Mouse (Mus musculus) heart, postnatal 14 days (tissue): ENCODE data around the gene Wdr31. TPM values are rescaled to one million over a fixed set of nuclear protein-coding genes. Genes with fewer than 3 reads are reported as not detected.

Source experiments
- DNase-seq, 2 experiments: peaks; one replicate each; pipeline ENCODE4 v3.0.0; 2021 to 2022
- intact Hi-C: fragments of 180-260 bp; cut with DNase I; formaldehyde crosslinking; loops from one replicate; pipeline ENCODE4 v1.15.1; 2025
- long read RNA-seq, 2 experiments: library from polyadenylated mRNA; stranded (forward); transcript quantifications; one replicate each; pipeline ENCODE4 v2.0.0; 2021
- total RNA-seq, 2 experiments: library from RNA; stranded (reverse); gene quantifications; 2 replicates each; pipeline ENCODE4 v1.2.3; 2021

The Wdr31 gene
- under 1 TPM; 0.65 to 0.66 TPM for total RNA-seq
- long read RNA-seq, experiment 1, partial matches to known transcripts, result 0 of 2 reads
- long read RNA-seq, experiment 1, other reads (novel, unspliced or antisense), result 0 of 2 reads
- long read RNA-seq, experiment 2, partial matches to known transcripts, result 0 of 2 reads
- long read RNA-seq, experiment 2, other reads (novel, unspliced or antisense), result 0 of 2 reads

DNA sequence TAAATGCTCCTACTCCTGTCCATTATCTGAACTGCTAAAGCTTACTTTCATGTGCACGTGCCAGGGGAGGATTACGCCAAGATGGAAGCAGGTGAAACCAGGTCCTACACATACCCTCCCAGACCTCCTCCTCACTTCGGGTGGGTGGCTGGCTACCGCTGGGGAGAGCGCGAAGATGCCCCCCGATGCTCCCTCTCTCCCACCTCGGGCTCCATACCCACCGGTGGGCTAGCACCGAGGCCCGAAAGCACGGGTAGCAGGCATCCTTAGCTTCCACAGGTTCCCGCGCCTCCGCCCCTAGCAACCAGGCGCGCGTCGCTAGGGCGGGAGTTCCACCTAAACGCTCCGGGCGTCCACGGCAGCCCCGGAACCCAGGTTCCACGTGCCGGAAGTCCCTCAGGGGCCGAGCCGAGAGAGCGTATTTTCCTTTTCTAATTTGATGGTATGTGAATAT, at the start of gene Wdr31:
Gene Wdr31, minus strand, starts transcription at position 299 of the 454 bp plus-strand sequence.
- peak; percentile 68 to 86 for DNase-seq
- intact Hi-C loops, result no loop called here

DNA sequence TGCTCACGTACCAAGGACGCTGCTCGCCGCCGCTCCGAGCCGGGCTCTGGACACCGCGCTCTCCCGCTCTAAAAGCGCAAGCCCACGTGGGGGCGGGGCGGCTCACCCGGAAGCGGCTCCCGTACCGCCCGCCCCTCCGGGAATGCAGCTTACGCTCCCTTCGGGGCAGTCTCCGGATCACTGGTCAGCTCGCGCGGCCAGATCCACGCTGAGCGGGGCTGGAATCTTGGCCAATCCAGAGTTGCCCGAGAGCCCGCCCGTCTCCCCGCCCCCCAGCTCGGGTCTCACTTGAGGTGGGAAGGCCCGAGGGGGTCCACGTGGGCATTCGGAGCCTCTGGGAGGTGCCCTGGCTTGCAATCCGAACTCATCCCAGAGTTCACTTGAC, 49.1 kb upstream of the Wdr31 start, which contains the start of gene Alad:
Gene Alad, minus strand, starts transcription at position 70 of the 385 bp plus-strand sequence.
- peak; percentile 90 to 91 for DNase-seq
- intact Hi-C loops, result loop anchor here (2.0 to 5.0 kb wide), 2 partner anchors 17 to 113 kb away; partner anchors contain the start of genes Cdc26, Hdhd3 and Prpf4

DNA sequence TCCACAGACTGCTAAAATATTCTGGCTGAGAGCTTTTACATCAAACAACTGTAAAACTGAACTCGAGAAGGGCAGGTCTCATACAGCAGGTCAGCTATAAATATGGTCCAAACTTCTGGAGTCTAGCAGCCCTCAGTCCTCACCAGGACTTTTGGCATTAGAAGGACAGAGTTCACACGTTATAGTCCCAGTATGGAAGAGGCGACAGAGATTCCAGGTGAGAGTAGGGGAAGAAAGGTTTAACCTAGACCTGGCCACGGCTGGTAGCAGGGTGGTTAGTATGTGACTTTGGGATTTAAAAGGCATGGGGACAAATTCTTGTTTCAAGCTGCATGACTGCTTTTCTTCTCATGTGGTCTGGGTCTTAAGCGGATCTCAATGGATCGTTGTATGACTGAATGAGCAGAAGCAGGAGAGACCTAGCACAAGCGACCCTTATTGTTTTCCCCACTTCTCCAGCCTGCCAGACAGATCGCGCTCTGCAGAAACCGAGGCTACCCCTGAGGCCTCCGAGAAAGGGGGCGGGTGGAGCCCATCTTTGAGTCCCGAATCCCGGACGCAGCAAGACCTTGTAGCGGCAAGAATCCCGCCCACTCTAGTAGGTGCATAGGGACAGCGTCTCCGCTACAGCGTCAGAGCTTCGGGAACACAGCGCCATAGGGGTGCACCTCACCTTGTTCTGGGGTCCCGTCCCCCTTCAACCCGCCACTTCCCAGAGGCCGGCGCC, 48.6 kb upstream of the Wdr31 start:
- DNase-seq, result no peak
- intact Hi-C loops, result loop anchor here (2.0 to 5.0 kb wide), 2 partner anchors 16 to 112 kb away; partner anchors contain the start of genes Cdc26, Hdhd3 and Prpf4

DNA sequence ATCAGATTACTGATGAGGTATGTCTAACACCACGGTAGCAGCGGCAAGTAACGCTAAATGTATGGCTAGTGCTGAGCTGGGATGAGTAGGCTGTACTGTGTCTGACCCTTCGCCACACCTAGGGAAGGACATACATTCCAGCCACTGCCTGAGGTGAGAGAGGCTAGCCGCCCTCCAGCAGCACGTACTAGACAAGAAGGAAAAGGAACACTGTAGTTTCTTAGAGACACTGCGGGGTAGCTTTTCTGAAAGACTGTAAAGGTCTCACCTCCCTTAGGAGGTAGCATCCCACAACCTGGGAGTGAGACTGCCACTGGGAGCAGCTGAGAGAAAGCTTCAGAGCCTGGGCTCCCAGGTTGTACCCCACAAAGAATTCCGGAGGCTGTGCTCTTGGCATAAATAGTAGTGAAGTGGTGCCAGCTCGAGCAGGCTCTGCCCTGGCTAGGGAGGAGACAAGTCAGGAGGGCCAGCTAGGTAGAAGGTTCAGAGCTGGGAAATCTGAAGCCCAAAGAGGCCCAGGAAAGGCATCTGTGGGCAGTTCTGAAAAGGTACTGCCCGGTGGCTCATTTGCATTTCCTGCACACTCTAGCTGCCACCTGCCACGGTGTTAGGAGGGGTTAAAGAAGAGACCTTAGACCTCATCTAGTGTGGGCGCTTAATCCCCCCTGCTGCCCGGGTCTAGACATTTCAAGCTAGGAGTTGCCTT, 47.9 kb upstream of the Wdr31 start:
- intact Hi-C loops, result loop anchor here (2.0 to 5.0 kb wide), 2 partner anchors 16 to 111 kb away; partner anchors contain the start of genes Cdc26, Hdhd3 and Prpf4
- DNase-seq, result peak in 1 of 2 experiments; percentile 59

DNA sequence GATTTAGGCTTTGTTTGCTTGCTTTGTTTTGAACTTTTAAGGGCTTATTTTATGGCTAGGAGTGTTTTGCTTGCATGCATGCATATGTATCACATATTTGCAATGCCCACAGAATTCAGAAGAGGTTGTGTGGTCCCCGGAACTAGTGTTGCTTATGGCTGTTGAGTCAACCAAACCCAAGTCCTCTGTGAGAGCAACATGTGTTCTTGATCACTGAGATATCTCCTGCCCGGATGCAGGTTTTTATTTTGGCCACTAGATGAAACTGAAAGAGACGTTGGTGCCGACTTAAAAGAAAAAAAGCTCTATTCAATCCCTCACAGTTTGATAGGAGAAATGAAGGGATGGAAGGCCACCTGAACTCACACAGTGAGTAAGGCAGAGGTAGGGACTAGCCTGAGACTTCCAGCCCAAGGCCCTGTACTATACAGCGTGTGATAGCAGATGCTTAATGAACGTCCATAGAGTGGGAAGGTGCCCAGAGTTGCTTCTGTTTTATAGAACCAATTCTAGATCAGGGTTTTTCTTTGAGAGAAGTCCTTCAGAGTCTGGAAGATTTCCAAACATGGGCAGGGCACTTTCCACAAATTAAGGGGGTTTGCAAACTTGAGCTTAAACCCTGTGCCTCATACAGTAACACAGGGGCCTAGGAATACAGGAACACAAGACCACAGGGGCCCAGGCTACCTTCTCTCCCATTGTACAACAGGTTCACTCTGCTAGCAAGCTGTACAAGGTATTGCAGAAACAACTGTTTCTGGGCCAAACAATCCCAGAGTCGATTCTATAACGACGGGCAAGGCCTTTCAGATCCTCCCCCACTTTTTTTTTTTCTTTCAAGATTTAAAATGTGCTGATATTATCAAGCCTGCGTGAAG, 47.1 kb upstream of the Wdr31 start:
- no peak for DNase-seq
- intact Hi-C loops, result loop anchor here (2.0 to 5.0 kb wide), 2 partner anchors 15 to 110 kb away; partner anchors contain the start of genes Cdc26, Hdhd3 and Prpf4

DNA sequence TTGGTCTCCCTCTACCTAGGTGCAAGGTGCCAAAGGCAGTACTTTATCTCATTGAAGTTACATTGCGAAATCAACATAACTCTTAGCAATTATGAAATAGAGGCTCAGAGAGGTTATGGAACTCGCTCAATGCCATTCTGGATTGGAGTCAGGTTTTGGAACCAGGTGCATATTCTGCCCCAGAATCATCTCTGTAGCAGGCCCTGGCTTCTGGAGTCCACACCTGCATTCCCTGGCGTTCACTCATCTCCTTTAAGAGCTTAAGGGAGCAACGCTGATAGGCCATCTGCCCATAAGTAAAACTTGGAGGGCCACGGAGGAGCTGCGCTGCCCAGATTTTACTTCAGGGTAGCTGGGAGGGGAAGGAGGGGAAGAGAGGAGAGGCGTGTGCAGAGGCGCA, 46.4 kb upstream of the Wdr31 start:
- no peak for DNase-seq
- intact Hi-C loops, result loop anchor here (5.0 kb wide), 1 partner anchor 110 kb away; the partner anchor contains the start of genes Cdc26 and Prpf4

DNA sequence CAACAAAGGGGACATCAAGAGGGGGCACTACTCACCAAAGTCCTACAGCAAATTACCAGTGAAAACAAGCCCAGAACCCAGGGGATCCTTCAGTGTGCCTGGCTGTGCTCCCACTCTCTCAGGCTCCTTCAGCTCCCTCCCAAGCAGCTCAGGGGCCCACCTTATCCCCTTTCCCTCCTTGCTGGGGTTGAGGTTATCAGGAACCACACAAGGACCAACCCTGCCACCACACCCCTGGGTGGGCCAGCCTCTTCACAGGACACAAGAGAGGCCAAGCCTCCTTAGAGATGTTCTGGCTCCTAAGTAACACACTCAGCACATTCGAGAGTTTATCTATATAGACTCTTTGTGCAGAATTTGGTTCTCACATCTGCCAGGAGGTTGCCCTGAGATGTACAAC, 45.9 kb upstream of the Wdr31 start:
- intact Hi-C loops, result loop anchor here (5.0 kb wide), 1 partner anchor 109 kb away; the partner anchor contains the start of genes Cdc26 and Prpf4

DNA sequence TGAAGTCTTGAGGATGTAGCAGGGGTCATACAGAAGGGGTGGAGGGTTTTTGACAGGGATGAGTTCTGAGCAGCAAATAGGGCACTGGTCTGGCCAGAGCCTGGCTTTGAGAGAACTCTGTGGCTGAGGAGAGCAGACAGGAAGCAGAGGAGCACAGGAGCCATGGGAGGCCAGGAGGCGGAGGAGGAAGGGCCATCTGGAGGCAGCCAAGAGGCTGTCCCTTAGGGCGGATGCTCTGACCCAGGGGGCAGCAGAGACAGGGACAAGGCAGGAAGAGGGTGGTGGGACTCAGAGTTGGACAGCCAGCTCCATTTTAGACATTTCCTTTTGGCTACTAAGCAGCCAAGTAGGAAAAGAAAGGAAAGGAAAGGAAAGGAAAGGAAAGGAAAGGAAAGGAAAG, 45.4 kb upstream of the Wdr31 start:
- DNase-seq, result peak; percentile 64 to 67
- intact Hi-C loops, result loop anchor here (5.0 kb wide), 1 partner anchor 109 kb away; the partner anchor contains the start of genes Cdc26 and Prpf4

More for the DNA sequence above, 45.9 kb upstream of the Wdr31 start:
- no peak for DNase-seq

DNA sequence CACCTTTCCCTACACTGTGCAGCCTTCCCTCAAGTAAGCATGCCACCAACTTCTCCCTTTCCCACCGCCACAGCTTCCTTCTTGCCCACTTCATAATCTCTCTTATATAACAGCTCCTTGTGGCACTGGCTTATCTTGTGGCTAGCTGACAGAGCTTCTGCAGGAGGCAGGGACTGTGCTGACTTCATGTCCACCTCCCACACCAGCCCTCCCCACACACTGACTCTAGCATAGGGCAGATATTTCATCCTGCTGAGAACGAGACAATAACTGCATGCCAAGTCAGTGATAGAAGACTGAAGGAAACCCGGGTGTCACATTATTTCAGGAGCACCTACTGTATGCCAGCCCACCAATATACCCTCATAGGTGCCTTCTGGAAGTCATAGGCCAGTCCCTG, 44.8 kb upstream of the Wdr31 start:
- intact Hi-C loops, result loop anchor here (5.0 kb wide), 1 partner anchor 108 kb away; the partner anchor contains the start of genes Cdc26 and Prpf4
- DNase-seq, result no peak

DNA sequence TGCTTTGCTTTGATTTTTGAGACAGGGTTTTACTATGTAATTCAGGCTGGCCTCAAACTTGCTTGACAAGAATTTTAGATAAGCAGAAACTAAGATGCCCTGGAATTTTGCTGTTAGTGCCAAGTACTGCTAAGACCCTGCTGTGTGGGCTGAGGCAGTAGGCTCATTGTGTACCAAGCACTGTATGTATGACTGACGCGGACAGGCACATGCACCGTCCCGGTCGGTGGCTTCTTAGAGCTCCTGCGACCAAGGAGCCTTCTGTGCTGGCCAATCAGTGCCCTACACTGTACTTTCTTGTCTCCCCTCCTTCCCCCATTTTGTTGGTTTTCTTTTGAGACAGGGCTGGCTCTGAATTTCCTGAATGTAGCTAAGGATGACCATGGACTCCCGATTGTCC, 44.3 kb upstream of the Wdr31 start:
- DNase-seq, result no peak
- intact Hi-C loops, result loop anchor here (5.0 kb wide), 1 partner anchor 108 kb away; the partner anchor contains the start of genes Cdc26 and Prpf4

DNA sequence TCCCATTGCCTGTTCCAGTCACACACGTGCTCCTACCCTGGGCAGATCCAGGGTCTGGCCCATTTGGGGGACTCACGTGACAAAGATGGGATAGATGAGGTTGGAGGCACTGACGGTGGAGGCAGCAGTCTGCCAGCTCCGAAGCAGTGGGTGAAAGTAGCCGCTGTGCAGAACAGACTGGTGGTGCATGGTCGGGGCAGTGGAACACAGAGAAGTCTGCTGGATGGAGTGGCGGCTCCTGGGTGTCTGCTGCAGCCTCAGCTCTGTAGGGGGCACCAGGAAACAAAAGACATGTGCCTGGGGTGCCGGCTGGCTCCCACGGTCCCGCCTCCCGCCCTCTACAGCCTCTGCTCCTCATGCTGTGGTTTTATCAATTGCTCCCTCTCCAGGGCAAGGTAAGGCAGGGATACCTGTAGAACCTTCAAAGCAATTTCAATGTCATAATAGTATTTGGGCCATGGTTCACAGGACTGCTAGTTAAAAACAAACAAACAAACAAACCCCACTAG, 43.4 kb upstream of the Wdr31 start:
- intact Hi-C loops, result no loop called here
- DNase-seq, result no peak

DNA sequence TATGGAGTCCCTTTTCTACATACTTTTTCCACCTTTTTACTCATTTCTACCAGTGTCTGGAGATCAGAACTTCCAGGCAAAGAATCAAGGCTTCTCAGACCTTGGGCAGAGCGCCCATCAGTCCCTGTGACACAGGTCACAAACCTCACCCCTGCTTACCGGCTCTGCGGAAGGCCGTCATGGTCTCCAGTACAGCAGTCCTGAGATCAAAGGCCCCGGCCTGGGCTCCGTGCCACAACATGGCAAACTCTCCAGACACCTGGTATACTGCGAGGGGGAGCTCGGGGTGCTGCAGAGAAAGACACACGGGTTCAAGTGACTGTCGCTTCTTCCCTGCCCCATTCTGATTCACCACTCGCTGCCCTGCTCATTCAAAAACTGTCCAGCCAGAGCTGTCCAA, 39.2 kb upstream of the Wdr31 start:
- intact Hi-C loops, result loop anchor here (5.0 kb wide), 2 partner anchors 53 to 163 kb away; no protein-coding TSS in a partner anchor
- DNase-seq, result no peak

DNA sequence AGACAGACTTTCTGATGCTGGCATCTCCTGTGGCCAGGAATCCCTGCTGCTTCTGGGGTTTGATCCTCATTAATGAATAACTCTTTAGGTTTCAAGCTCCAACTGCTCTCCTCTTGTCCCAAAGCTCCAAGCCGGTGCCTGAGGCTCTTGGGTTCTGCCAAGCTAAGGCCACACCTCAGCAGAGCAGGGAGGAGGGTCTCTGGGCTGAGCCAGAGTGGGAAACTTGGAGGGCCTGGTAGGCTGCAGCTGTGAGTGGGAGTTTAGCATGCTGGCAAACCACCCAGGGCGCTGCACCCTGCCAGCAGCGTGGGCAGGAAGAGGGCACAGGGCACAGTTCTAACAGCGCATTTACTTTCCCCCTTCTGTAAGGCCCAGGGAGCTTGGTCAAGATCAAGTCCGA, 38.1 kb upstream of the Wdr31 start:
- intact Hi-C loops, result loop anchor here (5.0 kb wide), 2 partner anchors 52 to 162 kb away; no protein-coding TSS in a partner anchor
- DNase-seq, result no peak

DNA sequence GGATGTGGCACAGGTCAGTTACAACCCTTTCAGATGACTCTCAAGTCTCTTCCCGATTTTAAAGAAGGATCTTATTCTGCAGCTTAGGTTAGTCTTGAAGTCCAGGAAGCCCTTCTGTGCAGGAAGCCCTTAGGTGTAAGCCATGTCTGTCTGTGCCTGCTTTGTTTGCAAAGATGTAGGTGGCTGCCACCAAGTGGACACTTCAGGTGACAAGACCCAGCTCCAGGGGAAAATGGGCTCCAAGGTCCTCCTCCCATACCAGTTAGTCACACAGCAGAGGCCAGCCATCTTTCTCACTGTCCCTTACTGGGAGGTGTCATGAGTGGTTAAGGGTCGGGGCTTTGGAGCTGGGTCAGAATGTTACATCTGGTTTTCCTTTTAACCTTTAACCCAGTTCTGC, 36.1 kb upstream of the Wdr31 start:
- DNase-seq, result peak; percentile 37 to 43

DNA sequence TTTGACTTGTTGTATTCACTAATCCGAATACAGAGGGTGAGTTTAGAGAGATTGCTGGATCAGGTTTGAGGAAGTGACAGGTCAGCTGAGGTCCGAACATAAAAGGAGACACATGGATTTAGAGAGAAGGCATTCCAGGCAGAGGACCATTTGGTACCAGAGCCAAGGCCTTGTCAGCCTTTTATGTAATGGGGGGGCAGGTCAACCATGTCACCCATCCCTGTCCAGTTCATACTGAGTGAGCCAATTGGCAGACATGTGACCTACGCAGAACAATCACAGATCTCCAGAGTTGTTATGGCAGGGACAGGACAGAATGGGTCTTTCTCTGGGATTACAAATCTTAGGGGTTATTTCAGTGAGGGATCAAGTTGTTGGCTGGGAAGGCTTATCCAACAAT, 35.3 kb upstream of the Wdr31 start:
- intact Hi-C loops, result loop anchor here (5.0 kb wide), 2 partner anchors 49 to 159 kb away; no protein-coding TSS in a partner anchor

More for the DNA sequence above, 36.1 kb upstream of the Wdr31 start:
- intact Hi-C loops, result loop anchor here (5.0 kb wide), 2 partner anchors 49 to 159 kb away; no protein-coding TSS in a partner anchor

DNA sequence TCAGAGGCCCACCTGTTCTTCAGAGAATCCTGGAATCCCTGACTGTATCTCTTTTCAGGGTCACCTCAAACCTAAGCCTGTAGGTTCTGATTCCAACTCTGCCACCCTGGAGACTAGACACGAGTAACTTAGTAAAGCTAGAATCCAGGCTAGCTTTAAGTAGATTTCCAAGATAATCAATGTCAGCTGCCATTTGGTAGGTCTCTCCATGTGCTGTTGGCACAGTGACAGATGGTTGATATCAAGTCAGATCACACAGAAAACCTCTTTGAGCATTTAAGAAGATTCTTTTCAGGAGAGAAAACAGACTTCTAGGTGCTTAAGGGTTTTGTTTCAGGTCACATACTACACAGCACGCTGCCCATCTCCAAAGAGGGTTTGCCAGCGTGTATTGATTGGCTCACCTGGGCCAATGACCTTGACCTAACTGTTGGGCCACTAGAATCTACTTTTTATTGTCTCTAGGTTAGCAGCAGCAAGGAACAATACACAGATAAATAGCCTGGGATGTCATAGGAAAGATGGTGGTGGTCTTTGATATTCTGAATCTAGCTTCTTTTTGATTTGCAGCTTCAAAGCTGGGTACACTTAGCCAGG, 32.8 kb upstream of the Wdr31 start, which contains the start of gene Hdhd3:
Gene Hdhd3, minus strand, starts transcription at position 94 of the 597 bp plus-strand sequence.
- intact Hi-C loops, result loop anchor here (2.0 to 5.0 kb wide), 2 partner anchors 15 to 96 kb away; partner anchors contain the start of genes Alad, Cdc26 and Prpf4

More for the DNA sequence above, 35.3 kb upstream of the Wdr31 start:
- no peak for DNase-seq

DNA sequence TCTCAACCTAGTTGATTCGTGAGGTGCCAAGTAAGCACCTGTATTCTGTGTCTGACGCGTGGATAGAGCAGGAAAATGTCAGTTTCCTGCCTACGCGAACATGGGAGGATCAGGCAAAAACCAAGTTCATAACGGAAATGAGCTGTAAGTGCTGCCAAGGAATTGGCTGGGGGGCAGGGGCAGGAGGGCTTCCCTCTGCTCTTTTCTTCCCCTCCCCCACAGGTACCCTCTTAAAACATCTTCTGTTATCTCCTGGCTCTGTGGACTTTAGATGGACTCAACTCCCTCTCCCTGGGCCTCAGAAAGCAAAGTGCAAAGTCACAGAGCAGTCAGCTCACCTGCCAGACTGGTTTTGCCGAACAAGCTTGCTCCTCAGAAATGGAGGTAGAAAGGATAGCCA, 32.3 kb upstream of the Wdr31 start:
- DNase-seq, result no peak
- intact Hi-C loops, result loop anchor here (2.0 to 5.0 kb wide), 2 partner anchors 16 to 96 kb away; partner anchors contain the start of genes Alad, Cdc26 and Prpf4

More for the DNA sequence above, 32.8 kb upstream of the Wdr31 start, which contains the start of gene Hdhd3:
- no peak for DNase-seq
